Mouse (Mus musculus) heart, postnatal 14 days (tissue): ENCODE measurements around the gene Lims1. TPM values are rescaled to one million over a fixed set of nuclear protein-coding genes. Genes with fewer than 3 reads are reported as not detected.
"Not testable (repeated sequence)": the region's sequence is repeated elsewhere in the genome, so short reads cannot be mapped to it uniquely, and the experiment has no call there.

Experiments
- DNase-seq, 2 experiments: peaks; one replicate each; pipeline ENCODE4 v3.0.0; 2021 to 2022
- intact Hi-C: fragments of 180-260 bp; cut with DNase I; formaldehyde crosslinking; loops from one replicate; pipeline ENCODE4 v1.15.1; 2025
- long read RNA-seq, 2 experiments: library from polyadenylated mRNA; stranded (forward); transcript quantifications; one replicate each; pipeline ENCODE4 v2.0.0; 2021
- total RNA-seq, 2 experiments: library from RNA; stranded (reverse); gene quantifications; 2 replicates each; pipeline ENCODE4 v1.2.3; 2021

Lims1 gene
- total RNA-seq: 100 to 1,000 TPM; 166 to 183 TPM
- long read RNA-seq, experiment 1, full-length matches to known transcripts: 72 of 108 reads
- long read RNA-seq, experiment 1, partial matches to known transcripts: 4 of 108 reads
- long read RNA-seq, experiment 1, other reads (novel, unspliced or antisense): 32 of 108 reads
- long read RNA-seq, experiment 2, full-length matches to known transcripts: 62 of 101 reads
- long read RNA-seq, experiment 2, partial matches to known transcripts: 13 of 101 reads
- long read RNA-seq, experiment 2, other reads (novel, unspliced or antisense): 26 of 101 reads

GRCm38 (mm10) chr10:58323028-58323991, at the start of gene Lims1:
Gene Lims1, plus strand, starts transcription at chr10:58323466.
- intact Hi-C loops: loop anchor here (5.0 kb wide), 2 partner anchors 34 to 66 kb away; partner anchors contain the start of gene Gcc2
- peak; percentile 99 to 100 for DNase-seq

DNA sequence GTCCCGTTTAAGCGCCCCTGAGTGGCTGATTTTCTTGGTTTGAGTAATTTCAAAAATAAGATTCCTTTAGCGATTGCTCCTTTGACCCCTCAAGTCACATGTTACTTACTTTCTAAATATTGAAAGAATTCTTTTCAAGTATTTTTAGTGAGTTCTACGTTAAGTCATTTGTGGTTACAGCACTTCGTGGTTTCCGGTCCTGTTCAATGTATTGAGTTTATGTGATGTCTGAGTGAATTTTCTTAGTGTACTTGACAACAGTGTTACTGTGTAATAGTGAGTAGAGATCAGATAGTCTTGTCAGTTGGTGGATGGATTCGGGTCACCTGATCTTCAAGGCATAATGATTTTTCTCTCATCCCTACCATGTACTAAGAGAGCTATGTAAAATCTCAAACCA, 41.0 kb upstream of the Lims1 start:
- intact Hi-C loops: no loop called here
- no peak for DNase-seq

DNA sequence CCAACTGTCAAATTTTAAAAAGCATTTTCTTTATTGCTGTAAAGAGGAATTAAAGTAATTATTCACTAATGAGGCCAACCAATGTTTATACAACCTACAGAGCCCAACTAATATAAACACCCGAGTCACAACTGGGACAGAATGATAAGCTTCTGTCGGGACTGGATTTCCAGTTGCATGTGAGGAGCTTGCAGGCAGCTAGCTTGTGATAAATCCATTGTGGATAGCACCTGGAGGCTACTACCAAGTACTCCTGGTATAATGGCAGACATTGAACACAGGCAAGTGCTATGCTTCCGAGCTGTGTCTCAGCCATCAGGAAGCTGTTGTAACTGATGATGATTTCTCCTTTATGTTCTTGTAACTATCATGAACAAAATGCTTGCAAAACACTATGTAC, 32.5 kb upstream of the Lims1 start:
- intact Hi-C loops: no loop called here
- DNase-seq: no peak

- intact Hi-C loops: no loop called here
- no peak for DNase-seq
Measured at GRCm38 (mm10) chr10:58294246-58294645, 29.0 kb upstream of the Lims1 start.

DNA sequence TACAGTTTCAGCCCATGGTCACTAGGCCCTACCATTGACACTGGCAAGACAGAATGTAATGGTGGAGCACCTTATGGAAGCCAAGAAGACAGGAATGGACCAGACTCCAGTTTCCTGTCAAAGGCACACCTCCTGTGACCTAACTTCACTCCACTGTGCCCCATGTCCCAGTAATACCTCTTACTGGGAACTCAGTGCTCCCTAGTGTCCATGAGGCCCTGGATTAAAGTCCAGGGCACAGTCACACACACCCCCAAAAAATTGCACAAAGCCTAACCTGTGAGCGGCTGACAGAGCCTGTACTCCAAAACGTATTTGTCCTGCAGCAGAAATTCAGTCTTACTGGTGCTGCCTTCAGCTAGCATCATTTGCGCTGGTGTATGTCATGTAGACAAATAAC, 27.7 kb upstream of the Lims1 start:
- no peak for DNase-seq
- intact Hi-C loops: no loop called here

- DNase-seq: no peak
- intact Hi-C loops: no loop called here
Measured at GRCm38 (mm10) chr10:58304996-58305395, 18.3 kb upstream of the Lims1 start.

DNA sequence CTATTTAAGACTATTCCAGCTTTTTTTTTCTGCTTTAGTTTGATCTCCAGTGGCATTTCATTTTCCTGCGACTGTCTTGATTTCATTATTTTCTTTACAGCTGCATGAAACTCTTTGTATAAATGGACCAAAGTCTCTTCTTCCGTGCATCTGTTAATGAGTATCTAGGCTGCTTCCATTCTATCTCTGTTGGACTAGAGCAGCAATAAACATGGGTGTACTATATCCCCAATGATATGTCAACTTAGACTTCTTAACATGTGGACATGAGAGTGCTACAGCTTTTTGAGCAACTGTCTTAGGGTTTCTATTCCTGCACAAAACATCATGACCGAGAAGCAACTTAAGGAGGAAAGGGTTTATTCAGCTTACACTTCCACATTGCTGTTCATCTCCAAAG, 16.4 kb upstream of the Lims1 start:
- no peak for DNase-seq

DNA sequence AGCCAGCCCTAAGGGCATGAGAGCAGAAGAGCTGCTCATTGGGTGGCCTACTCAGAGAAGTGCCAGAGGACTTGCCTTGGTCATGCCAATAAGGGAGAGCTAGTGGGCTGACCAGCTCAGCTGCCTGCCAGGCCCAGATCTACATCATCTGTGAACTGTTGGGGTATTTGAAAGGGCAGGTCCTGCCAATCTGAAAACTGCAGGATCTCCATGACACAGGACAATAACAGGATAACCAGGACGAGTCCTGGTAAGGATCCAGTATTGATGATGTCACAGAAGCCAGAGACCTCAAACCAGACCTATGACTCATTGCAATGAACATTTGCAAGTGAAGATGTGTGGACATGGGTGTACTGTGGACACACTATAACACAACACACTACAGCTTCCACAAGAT, 12.5 kb upstream of the Lims1 start:
- no peak for DNase-seq
- intact Hi-C loops: no loop called here

More for the DNA sequence above, 16.4 kb upstream of the Lims1 start:
- intact Hi-C loops: no loop called here

DNA sequence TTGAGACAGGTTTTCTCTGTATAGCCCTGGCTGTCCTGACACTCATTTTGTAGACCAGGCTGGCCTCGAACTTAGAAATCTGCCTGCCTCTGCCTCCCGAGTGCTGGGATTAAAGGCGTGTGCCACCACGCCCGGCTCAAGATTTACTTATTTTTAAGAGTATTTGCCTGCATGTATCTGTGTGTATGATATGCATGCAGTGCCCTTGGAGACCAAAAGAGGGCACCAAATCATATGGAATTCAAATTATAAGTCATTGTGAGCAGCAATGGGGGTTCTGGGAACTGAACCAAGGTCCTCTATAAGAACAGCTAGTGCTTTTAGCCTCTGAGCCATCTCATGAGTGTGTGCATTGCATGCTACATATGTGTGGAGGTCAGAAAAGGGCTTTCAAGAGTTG, 10.4 kb upstream of the Lims1 start:
- no peak for DNase-seq
- intact Hi-C loops: no loop called here

DNA sequence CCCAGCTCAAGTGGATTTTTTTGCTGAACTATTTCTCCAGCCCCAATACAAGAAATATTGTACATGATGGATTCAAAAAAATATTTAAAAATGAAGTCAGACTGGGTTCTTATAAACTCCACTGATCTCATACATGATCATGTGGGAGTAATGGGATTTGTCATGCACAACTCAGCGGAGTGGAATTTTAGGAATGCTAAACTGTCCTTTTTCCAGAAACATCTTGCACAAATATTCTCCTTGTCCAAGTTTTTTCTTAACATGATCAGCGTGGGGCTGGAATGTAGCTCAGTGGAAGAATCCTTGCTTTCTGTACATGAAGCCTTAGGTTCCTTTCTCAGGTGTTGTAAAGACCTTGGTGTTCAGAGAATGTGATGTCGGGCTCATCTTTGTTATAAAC, 2.4 kb upstream of the Lims1 start:
- intact Hi-C loops: loop anchor here (5.0 kb wide), 2 partner anchors 36 to 64 kb away; partner anchors contain the start of gene Gcc2
- DNase-seq: no peak

DNA sequence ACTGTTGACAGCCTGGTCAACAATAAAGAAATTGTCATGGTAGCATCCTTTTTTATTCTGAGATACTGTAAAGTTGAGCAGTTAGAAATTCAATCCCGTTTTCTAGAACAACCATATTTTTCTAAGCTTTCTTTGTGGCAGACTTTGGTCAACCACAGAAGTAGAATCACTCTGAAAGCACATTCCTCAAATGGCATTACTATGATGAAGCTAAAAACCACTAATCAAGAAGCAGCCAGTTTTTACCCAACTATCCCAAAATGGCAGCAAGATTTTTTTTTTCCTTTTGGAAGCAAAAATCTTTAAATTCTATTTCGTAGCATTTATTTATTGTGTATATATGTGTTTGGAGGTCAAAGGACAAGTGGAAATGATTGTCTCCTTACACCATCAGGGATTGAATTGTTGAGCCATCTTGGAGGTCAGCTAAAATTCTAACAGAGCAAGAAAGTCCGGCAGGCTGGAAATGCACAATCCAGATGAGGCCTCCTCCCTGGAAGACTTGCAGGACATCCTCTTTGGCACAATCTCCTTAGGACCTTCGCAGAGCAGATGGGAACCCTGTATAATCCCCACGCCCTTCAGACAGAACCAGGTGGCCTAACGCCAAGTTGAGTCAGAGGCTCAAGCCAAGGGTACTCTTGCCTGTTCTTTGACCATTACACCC, 772 bp upstream of the Lims1 start:
- intact Hi-C loops: loop anchor here (5.0 kb wide), 2 partner anchors 35 to 65 kb away; partner anchors contain the start of gene Gcc2

DNA sequence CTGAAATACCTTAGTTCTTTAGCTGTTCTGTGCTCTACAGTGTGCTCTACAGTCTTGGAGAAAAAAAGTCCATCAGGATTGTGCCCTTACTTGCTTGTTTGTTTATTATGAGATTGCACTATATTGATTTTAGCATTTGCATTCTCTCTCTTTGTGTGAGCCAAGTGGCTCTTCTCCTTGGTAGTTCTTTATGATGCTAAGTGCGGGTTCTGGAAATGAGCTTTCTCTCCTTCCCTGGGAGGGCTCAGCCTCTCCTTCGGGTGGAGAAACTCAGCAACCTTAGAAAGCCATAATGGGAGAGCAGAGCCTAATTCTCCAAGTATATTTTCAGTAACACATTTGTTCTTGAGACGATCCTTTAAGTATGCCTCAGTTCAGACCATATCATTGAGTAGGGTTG, 3.0 kb downstream of the Lims1 start:
- intact Hi-C loops: no loop called here
- no peak for DNase-seq

More for the DNA sequence above, 772 bp upstream of the Lims1 start:
- DNase-seq: no peak

DNA sequence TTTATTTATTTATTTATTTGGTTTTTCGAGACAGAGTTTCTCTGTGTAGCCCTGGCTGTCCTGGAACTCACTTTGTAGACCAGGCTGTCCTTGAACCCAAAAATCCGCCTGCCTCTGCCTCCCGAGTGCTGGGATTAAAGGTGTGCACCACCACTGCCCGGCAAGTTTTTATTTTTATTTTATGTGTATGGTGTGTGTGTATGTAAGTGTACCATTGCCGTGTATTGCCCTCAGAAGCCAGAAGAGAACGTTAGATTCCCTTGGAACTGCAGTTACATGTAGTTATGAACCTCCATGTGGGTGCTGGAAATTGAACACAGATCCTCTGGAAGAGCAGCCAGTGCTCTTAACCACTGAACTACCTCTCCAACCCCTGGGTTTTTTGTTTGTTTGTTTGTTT, 4.6 kb downstream of the Lims1 start:
- DNase-seq, intact Hi-C loops: not testable (repeated sequence)

GRCm38 (mm10) chr10:58328517-58329108, 5.3 kb downstream of the Lims1 start:
- no peak for DNase-seq
- intact Hi-C loops: no loop called here

DNA sequence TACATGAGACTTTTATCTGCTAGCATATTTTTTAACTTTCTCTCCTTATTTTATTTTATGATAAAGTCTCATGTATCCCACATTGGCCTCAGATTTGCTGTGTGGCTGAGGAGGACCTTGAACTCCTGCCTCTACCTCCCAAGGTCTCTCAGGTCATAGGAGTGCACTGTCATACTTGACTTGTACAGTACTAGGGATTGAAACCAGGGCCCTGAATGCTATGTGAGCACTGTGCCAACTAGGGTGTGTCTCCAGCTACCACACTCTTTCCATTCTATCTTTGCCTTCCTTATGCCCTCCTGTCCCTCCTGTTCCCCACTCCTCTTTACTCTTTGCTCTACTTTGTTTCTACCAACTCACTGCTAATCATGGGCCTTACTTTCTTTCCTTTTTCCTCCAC, 7.4 kb downstream of the Lims1 start:
- no peak for DNase-seq
- intact Hi-C loops: no loop called here

- no peak for DNase-seq
- intact Hi-C loops: no loop called here
Measured at GRCm38 (mm10) chr10:58331741-58332140, 8.5 kb downstream of the Lims1 start.

DNA sequence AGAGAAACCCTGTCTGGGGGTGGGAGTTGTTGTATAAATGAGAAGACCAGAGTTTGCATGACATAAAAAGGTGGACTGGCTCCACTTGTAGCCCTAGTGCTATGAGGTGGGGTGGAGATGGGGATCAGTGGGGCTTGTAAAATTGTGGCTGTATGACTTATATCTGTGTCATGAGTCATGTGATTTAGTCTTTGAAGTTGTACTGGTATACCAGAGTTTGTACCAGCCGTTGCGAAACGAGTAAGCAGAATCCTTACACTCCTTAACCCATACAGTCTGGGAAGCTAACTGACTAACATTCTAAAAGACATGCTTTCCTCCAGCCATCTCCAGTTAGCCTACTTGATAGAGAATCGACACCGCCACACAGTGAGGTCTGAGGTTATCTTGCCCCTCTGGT, 10.1 kb downstream of the Lims1 start:
- no peak for DNase-seq

DNA sequence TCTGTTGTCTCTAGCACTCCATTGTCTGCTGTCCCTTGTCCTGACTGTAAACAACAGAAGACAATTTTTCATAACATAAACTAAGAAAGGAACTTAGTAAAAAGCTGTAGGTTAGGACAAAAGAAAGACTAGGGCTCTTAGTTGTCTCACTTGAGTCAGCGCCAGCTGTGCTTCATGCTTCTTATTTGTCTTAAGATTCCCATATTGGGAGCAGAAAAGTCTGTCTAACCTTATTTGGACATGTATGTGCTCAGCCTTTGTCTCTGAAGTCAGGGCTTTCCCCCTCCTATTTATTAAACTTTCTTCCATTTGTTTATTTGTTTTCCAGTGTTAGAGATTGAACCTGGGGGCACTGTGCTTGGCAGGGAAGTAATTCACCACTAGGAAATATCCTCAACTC, 12.9 kb downstream of the Lims1 start:
- no peak for DNase-seq
- intact Hi-C loops: no loop called here

More for the DNA sequence above, 10.1 kb downstream of the Lims1 start:
- intact Hi-C loops: no loop called here

GRCm38 (mm10) chr10:58337091-58337490, 13.8 kb downstream of the Lims1 start:
- DNase-seq, intact Hi-C loops: not testable (repeated sequence)

DNA sequence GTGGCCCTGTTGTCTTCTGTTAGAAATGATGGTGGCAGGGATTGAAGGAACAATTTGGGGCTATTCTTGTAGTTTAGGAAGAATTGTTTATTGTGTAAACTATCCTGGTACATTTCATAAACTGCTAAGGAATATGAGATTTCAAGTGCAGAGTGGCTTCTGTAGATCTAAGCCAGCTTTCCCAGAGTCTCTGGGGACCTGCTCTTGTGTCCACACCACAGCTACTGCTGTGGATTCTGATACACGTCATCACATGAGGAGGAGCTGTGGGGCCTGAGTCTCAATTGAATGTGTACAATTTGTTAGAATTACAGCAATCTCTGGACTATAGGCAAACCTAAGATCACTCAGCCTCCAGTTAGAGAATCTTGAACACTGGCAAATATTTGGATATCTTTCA, 15.3 kb downstream of the Lims1 start:
- intact Hi-C loops: no loop called here
- DNase-seq: peak in 1 of 2 experiments; percentile 28
